Mouse (Mus musculus) ovary, postnatal 36 days (tissue): ENCODE results near the gene Appl2.
"Not testable (repeated sequence)": the region's sequence is repeated elsewhere in the genome, so short reads cannot be mapped to it uniquely, and the experiment has no call there.

Experiments used
- DNase-seq: peaks from one replicate; pipeline ENCODE4 v3.0.0; 2022; ENCODE audit warnings: low spot score, mixed read lengths

Gene Appl2

DNA sequence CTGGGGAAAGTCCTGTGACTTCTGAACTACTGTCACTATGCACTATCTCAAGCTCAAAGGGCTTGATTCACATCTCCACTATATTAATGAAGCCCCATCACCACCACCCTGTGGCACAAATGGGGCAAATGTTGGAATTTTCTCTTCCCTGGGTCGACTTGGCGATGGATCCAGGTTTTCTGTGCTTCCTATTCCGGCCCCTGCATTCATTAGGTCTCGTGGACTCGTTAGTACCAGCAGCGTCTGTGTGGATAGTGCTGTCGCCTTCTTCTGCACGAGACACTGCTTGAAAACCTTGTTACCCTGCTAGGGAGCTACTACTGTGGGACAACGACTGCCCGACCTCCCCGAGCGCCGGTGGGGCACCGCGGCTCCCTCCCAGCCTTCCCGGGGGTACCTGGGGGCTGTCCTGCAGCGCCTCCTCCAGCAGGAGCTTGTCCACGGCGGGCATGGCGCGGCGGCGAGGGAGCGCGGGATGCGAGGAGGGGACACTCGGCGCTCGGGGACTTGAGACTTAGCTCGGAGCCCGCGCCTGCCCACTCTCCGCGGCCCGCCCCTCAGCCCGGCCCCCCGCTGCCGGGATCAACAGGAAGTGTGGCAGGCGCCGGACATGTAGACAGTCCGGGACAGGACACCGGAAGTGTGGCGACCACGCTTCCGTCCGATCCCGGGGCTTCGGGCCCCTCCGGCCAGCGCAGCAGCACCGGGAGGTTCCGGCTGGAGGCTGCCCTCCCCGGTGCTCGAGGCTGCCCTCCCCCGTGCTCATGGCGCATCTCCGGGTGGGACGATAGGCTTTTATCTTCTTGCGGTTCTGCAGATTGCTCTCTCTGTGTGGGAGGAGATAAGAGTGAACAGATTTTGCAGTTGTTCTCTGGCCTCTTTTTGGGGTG, at the start of gene Appl2:
Gene Appl2, minus strand, starts transcription at position 608 of the 890 bp plus-strand sequence.
- DNase-seq, result peak; percentile 96

GRCm38 (mm10) chr10:83696226-83696625, 47.7 kb upstream of the Appl2 start:
- DNase-seq, result no peak

- no peak for DNase-seq
Observed at GRCm38 (mm10) chr10:83692175-83692895, 43.8 kb upstream of the Appl2 start.

GRCm38 (mm10) chr10:83688215-83688614, 39.7 kb upstream of the Appl2 start:
- no peak for DNase-seq

- DNase-seq, result no peak
Observed at GRCm38 (mm10) chr10:83681334-83681733, 32.8 kb upstream of the Appl2 start.

- DNase-seq, result no peak
Observed at GRCm38 (mm10) chr10:83666556-83666955, 18.0 kb upstream of the Appl2 start.

DNA sequence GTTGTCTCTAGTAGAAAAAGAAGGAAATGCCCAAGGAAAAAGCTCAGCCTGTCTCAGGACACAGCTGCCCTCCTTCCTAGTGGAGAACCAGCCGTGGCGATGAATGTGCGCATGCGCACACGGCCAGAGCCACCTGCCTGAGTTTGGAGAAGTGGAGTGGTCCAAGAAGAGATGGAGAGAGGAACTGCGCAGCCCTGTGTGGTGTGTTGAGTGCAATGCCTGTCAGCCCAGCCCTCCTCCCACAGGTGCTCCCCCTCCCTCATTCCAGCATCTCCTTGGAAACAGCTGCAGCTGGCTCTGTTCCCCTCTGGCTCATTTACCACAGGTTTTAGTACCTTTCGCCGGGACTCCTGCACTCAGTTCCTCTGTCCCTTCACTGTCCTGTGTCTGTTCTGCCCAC, 13.4 kb upstream of the Appl2 start:
- DNase-seq, result no peak

GRCm38 (mm10) chr10:83660605-83661004, 12.1 kb upstream of the Appl2 start:
- no peak for DNase-seq

DNA sequence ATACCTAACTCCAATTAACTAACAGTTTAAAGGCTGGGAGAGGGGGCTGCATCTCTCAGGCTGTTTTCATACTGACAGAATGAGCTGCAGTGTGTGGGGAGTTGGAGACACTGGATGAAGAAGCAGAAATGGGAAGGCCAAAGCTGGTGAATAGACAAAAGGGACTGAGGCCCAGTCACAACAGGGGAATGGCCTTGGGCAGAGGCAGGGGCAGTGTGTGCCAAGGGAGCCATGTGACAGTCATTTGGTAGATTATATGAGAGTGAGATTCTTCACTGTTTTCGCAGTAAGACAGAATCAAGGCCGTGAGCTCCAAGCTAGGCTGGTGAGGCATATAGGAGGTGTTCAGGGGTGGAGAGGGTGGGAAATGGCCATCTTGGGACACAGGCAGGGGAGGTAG, 6.1 kb upstream of the Appl2 start:
- peak; percentile 61 for DNase-seq

- DNase-seq, result not testable (repeated sequence)
Observed at GRCm38 (mm10) chr10:83652205-83652866, 3.8 kb upstream of the Appl2 start.

GRCm38 (mm10) chr10:83649037-83649436, 499 bp upstream of the Appl2 start:
- DNase-seq, result no peak

DNA sequence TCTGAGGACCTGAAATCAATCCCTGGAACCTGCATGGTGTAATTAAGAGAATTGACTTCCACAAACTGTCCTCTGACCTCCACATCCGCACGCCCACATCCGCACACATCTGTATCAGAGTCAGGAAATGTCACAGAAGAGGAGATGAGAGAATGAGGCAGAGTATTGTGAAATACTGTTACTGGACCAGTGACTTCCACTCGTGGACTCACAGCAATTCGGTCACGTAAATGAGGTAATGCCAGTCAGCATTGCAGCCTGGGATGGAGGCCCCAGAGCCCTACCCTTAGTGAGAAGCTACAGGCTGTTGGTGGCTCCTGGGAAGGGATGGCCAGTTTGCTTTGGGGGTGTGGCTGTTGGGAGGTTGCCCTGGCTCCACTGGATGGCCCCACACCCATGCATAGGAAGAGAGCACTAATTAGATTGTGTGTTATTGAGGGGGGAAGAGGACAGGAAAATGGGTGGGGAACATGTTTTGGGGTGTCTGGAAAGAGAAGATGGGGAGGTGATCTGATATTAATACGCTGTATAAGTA, 2.1 kb downstream of the Appl2 start:
- no peak for DNase-seq

DNA sequence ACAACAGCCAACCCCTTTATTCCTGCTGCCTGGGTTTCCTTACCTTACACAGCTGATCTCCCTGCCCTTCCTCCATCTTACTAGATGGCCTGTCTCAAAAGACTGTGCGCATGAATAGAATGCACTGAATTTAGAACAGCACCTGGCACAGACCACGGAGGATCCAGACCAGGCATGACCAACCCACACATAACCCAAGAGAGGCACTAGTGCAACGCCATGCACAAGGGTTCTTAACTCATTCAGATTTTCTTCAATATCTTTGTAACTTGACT, 2.9 kb downstream of the Appl2 start:
- DNase-seq, result no peak

DNA sequence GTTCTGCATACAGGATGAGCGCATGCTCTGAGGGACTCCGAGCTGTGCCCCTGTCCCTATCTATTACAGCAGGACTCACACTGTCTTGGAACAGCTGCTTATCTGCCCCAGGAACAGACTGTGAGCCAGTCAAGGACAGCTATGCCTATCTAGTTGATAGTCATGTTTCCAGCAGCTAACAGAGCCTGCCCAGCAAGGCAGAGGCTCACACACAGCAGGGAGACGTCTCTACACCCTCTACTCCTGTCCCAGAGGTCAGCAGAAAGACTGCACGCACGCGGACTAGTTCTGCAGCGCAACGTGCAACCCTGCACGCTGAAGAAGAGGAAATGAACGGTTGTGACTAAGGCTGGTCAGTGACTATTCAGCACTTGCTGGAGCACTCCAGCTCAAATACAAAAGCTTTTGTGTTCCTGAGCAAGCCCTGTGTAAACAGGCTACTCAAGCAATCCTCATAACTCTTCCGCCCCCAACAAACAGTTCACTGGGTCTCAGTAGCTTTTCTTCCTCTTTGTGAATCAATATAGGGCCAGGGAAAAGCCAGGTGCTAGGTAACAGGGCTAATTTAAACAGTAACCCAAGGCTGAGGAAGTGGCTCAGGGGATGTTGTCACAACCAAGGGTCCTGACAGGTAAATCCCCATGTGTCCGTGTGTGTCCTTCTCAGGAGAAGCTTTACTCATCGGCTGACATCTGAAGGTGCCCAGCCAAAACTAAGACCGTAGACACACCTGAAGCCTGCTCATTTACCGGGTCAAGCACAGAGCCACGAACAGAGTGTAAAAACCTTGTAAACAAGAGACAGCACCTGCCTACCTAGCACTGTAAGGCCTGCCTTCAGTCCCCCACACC, 3.4 kb downstream of the Appl2 start:
- DNase-seq, result peak; percentile 53

DNA sequence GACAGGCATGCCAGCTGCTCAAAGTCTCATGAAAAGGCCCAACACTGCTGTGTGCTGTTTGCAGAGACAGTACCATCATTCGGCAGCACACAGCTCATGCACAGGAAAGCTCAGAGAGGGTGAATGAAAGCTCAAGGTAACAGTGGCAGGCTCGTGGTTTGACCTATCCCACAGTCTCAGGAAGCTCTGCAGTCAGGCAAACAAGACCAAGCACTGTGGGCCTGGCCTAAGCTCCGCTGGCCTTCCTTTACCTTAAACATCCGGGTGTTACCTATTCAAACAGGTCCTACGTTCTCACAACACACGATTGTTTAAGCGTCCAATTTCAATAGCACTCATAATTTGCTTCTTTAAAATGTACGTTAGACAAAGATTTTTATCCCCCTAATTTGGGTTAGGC, 4.4 kb downstream of the Appl2 start:
- DNase-seq, result no peak

DNA sequence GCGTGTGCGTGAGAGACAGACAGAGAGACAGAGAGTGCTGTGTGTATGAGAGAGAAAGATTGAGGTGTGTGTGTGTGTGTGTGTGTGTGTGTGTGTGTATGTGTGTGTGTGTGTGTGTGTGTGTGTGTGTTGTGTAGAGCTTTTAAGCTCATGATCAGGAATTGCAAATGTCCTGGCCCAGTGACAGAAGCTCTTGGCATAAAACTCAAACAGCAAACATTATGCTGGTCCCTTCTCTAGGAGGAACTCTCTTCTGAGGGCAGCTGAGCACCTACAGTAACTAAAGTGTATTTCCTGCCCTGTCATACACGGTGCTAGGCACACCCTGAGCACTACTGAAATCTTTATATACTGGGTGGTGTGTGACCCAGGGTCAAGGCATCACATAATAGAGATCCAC, 6.9 kb downstream of the Appl2 start:
- no peak for DNase-seq

- no peak for DNase-seq
Observed at GRCm38 (mm10) chr10:83639881-83640386, 8.6 kb downstream of the Appl2 start.

DNA sequence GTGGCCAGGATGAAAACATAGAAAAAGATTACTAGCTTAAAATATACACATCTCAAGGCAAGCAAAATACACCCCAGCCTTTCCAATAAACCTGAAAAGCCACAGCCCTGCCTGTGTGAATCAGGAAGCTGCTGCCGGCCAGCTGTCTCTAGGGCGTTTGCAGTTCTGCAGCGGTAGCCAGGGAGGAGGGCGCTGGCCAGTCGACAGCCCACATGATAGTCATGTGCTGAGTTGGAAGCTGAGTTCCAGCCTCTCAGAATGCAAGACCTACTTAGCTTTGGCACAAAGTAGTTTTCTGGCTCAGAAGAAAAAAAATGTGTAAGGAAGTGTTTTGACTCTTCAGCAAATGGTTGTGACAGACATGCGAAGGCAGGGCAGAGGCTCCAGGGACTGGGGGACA, 11.2 kb downstream of the Appl2 start:
- DNase-seq, result peak; percentile 68

DNA sequence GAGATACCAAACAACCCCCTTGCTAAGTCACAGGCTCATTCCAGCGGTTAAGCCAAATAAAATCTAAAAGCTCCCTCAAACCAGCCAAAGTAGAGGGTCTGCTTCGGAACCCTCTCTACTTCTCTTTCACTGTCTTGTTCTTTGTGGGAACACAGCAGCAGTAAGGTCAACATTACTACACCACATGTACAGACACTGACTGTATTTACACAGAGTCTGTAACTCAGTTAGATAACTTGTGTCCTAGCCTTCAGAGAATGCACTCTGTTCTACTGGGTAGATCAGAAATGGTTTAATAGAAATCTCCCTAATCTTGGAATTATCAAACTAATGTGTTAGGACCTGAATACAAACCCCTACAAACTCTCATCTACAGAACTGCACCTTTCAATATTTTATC, 12.3 kb downstream of the Appl2 start:
- no peak for DNase-seq

- no peak for DNase-seq
Observed at GRCm38 (mm10) chr10:83634461-83634860, 14.1 kb downstream of the Appl2 start.

- DNase-seq, result no peak
Observed at GRCm38 (mm10) chr10:83632806-83633374, 15.6 kb downstream of the Appl2 start.
